Mouse (Mus musculus): ENCODE results near the gene Qsox2.

Gene Qsox2

GRCm38 (mm10) chr2:26225242-26225641 lies 12.1 kb downstream of the Qsox2 start:
- CTCF ChIA-PET = no interaction called here

DNA sequence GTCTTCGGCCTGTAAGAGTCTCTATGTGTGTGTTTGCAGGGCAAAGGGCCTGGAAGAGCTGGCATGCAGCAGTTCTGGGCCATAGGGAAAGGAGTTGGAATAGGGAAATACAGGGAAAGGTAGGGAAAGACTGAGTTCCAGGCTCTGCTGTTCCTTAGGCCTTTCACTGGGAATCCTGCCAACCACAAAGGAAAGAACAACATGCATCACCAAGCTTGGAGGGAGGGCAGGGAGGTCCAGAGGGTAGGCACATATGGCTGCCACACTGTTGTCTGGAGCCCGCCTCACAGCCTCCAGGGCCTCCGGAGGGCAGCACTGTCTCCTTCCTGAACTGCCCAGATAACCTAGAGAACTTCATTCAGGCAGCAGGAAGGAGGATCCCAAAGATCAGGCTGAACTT lies 13.4 kb downstream of the Qsox2 start:
- CTCF ChIA-PET = no interaction called here

GRCm38 (mm10) chr2:26214526-26214925 lies 22.8 kb downstream of the Qsox2 start:
- CTCF ChIA-PET = no interaction called here

DNA sequence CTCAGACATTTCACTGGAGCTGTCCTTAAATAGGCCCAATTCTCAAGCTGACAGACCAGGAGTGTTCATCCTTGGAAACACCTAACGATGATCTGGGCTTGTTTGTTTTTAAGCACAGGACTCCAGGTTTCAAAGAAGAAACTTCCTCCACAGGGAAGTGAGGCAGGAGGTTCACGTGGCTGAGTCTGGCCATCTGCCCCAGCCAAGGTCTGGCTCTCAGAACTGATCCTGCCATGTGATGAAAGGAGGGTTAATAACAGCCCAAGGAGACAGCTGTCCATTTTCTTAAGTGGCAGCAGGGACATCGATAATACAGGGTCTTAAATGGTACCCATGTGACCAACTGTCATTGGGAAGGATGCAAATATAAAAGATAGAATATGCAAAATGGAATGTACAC lies 27.8 kb downstream of the Qsox2 start:
- CTCF ChIA-PET = no interaction called here

DNA sequence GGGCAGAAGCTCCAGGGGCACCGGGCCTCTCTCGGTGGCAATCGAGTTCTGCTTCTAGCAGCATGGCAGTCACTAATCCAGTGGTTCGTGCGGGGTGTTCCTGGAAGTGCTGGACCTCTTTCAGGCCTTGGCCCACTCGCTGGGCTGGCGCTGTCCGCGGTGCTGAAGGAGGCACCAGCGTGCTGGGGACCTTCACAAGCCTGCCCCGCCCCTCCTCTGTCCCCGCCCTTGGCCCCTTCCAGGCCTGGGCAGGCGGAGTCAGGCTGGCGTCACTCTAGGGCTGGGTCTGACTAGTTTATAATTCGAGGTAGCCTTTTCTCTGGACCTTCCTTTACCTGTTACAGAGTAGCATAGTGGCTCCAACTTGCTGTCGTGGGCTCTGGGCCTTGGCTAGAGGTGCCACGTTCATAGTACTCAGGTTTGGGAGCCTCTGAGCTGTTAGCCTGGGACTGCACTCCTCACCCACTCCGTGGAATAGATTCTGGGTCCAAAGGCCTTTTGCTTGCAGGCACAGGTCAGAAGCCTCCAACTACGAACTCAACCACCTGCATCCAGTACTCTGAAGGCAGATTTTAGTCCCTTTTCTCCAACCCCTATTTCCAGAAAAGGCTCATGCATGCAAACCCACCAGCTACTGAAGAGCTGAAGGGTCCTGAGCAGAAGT lies 29.1 kb downstream of the Qsox2 start, which contains the start of gene Lhx3:
Gene Lhx3, minus strand, starts transcription at position 164 of the 664 bp plus-strand sequence.
- CTCF ChIA-PET = no interaction called here

GRCm38 (mm10) chr2:26207559-26207958 lies 29.8 kb downstream of the Qsox2 start:
- CTCF ChIA-PET = no interaction called here

- CTCF ChIA-PET = no interaction called here
Observed at GRCm38 (mm10) chr2:26205761-26206160, 31.6 kb downstream of the Qsox2 start.

GRCm38 (mm10) chr2:26205126-26205525 lies 32.2 kb downstream of the Qsox2 start:
- CTCF ChIA-PET = no interaction called here

DNA sequence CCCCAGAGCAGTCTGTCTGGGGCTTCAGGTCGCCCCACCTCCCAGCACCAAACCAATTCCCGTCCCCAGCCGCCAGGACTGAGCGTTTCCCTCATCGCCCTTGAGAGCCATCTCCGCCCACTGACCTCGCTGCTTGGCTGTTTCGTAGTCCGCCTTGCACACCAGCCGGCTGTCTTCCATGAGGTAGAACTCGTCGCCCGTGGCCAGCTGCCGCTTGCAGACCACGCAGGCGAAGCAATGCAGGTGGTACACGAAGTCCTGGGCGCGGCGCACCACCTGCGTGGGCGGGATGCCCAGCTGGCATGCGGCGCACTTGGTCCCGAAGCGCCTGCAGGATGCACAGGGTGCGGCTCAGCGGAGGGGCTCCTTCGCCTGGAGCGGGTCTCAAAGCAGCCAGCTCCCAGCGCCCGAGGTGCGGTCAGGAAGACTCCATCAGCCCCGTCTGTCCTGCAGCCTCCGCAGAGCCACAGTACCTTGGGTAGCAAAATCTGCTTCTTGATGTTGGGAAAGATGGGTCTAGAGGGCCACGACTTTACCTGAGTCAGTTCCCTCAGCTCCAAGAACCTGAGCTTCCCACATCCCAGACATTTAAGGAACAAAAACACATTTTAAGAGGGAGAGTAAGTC lies 34.4 kb downstream of the Qsox2 start:
- CTCF ChIA-PET = no interaction called here

DNA sequence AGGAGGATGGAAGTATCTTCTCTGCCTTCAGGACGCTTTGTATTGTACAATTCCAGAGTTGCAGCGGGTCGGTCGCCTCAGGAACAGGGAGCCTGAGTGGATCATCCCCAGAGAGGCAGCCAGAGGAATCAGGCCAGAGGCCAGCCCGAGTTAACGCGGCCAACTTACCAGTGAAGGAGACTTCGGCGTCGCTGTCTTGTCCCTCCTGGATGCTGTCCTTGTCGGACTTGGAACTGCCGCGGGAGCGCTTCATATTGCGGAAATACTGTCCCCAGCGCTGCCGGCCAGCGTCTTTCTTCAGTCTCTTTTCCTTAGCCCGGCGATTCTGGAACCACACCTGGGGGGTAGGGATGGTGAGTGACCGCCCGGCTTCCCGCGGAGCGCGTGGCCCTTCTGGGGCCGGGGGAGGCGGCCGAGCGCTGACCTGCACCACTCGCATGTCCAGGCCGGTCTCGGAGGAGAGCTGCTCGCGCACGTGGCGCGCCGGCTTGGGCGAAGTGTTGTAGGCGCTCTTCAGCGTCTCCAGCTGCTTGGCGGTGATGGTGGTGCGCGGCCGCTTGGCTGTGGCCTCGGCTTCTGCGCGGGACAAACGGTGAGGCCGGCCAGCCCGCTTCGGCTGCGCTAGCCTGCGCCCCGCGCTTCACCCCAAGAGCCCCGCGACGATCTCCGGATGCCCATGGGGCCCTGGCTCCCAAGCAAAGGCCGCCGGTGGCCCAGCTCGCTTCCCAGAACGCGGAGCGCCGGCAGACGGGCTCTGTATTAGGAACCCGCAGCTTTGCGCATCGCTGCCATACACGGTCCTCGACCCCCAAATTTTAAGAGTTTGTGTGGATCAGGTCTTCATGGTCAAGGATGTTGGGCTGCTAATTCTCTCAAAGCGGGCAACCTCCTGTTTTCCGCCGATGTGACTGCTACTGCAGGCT lies 35.1 kb downstream of the Qsox2 start:
- CTCF ChIA-PET = no interaction called here

DNA sequence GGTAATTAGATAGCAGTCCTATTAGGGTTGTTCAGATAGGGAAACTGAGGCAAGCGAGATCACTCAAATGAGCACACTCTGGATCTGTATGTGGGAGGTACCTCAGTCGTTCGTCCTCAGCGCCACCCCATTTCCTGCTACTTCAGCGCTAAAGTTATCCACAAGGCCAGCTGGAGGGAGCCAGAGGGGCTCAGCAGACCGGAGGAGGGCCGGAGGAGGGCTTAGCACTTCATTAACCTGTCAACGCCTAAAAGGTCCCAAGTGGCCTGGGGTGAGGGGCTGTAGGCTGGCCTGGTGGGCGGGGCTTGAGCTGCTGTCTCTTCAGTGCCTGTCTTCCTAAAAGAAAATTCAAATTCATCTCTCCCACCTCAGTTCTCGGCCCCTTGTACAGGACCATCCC lies 38.8 kb downstream of the Qsox2 start:
- CTCF ChIA-PET = no interaction called here

DNA sequence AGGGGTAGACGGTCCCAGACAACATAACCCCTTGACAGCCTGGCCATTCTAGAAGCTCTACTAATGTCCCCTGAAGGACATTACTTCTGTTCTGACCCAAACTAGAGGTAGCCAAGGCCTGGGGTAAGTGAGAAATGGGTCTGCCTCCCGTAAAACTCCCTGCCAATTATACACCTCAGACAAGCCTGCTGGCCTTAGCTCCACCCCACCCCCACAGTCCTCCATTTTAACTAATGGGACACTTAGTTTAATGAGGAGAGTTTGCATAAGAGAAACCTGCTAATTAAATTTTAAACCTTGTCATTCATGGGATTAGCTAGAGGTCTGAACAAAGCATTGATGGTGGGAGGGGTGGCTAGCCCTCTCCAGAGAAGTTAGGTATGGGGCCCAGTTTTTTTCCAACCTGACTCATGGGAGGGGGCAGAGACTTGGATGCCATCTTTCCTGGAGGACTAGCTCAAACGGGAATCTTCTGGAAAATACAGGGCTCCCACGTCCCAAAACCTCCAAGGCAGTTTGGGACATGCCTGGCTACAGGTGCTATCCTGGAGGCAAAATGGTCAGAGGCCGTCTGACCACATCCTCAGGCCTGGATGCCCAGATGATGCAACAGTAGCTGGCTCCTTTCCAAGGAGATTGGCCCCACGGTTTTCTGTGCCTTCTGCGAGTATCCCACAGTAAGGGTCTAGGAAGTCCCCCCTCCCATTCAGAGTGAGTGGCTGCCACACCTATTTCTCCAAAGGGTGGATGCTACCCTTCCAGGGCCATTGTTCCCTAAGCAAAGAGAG lies 42.6 kb downstream of the Qsox2 start:
- CTCF ChIA-PET = no interaction called here

DNA sequence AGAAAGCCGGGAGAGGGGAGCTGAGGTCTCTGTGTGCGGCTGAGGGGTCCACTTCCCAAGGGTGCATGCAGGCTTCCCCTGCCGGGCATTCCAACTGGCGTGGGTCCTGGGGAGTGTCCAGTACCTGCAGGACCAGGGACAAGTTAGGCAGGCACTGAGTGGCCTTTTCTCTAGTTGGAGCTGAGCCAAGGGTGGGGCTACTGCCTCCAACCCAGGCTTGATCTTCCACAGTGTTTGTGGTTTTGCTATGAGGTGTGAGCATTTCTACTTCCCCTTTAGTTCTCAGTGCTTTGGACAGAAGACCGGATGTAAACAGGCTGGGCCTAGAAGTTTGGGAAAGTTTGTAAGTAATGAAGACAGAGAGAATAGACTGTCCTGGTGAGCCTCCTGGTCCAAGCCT lies 48.8 kb downstream of the Qsox2 start:
- CTCF ChIA-PET = interaction anchor here (0.5 kb wide), 1 partner anchor 938 kb away, joined by 4 read pairs; no protein-coding TSS in a partner anchor

DNA sequence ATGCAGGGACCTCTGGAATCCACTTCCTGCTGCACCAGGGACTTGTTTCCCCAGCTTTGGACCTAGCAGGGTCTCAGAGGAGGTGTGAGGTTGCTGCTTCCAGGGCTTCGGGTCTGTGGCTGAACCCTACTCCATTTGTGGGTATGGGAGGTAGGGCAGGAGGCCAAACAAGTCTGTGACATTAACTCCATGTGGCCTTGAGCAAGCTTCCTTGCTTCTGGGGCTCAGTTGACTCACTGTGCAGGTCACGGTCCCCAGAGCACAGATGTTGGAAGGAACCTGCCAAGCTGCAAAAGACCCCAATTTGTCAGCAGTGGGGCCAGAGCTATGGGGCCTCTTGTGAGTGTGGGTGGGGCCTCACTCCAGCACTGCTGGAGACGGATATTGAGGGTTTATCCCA lies 53.0 kb downstream of the Qsox2 start:
- CTCF ChIA-PET = no interaction called here

DNA sequence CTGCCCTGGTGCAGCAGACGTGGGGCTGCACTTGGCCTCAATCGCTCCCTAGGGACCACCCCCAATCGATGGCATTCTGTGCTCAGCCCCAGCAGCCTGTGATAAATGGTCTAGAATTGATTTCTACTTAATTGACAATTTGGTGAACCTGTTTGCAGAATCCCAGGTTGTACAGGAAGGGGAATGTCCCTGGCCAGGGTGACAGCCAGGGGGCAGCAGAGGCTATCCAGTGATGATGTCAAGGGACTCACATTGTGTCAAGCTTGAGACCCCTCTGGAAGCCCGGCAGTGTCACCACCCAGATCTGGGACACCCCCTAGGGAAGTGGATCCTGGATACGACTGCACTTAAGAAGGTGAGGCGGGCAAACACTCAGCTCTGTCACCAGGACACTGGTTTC lies 54.7 kb downstream of the Qsox2 start:
- CTCF ChIA-PET = no interaction called here

DNA sequence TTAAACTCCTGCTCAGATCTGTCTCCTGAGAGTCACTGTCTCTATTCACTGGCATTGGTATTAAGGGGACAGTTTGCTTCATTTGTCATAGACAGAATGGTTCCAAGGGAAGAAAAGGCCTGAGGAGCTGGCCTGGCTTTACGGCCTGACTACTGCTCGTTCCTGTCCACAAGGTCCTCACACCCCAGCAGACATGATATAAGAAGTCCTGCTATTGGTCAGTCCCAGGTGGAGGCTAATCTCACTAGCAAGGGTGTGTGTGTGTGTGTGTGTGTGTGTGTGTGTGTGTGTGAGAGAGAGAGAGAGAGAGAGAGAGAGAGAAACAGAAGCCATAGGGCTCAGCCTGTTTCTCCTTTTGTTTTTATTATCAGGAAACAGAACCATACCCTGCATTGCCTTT lies 60.1 kb downstream of the Qsox2 start:
- CTCF ChIA-PET = interaction anchor here (0.6 to 0.7 kb wide), 2 partner anchors 13 to 141 kb away, joined by 5 to 7 read pairs; no protein-coding TSS in a partner anchor

DNA sequence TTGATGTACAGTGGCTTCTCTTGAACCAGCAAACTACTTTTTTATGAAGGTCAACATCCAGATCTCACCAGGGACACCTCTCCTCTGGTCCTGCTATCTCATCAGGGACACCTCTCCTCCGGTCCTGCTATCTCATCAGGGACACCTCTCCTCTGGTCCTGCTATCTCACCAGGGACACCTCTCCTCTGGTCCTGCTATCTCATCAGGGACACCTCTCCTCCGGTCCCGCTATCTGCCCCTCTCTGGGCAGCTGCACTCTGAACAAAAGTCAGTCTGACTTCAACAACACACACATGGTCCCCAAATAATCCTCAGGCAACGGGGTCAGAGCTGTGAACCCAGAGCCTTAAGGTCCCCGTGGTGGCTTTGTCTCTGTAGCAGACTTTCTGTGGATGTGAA lies 60.6 kb downstream of the Qsox2 start:
- CTCF ChIA-PET = interaction anchor here (0.6 kb wide), 1 partner anchor 142 kb away, joined by 5 read pairs; no protein-coding TSS in a partner anchor

GRCm38 (mm10) chr2:26175191-26175590 lies 62.1 kb downstream of the Qsox2 start:
- CTCF ChIA-PET = no interaction called here

- CTCF ChIA-PET = no interaction called here
Observed at GRCm38 (mm10) chr2:26172166-26172565, 65.2 kb downstream of the Qsox2 start.

- CTCF ChIA-PET = no interaction called here
Observed at GRCm38 (mm10) chr2:26170376-26170775, 66.9 kb downstream of the Qsox2 start.

GRCm38 (mm10) chr2:26168843-26169579 lies 68.3 kb downstream of the Qsox2 start:
- CTCF ChIA-PET = no interaction called here
